Mouse (Mus musculus) inflammation-experienced regulatory T-cells, adult 6 months (primary cell): ENCODE measurements around the gene Lrrc61. TPM values are rescaled to one million over a fixed set of nuclear protein-coding genes. Genes with fewer than 3 reads are reported as not detected.

Source experiments
- ATAC-seq: one replicate; pipeline ENCODE4 v1.8.0; 2017
- polyA plus RNA-seq, 3 experiments: library from polyadenylated mRNA; unstranded; fragments of 100-300 nt; shearing (Covaris generic); gene quantifications; one replicate each; pipeline ENCODE4 v1.2.1; 2017

The Lrrc61 gene
- polyA plus RNA-seq: 10 to 100 TPM; 27.5 to 40.7 (median 30.3) TPM

GRCm38 (mm10) chr6:48554280-48555103 is at the start of gene Lrrc61:
Gene Lrrc61 (plus strand): TSS chr6:48554796.
- ATAC-seq: peak; percentile 96

- ATAC-seq: peak; percentile 81
These were observed 46.5 kb upstream of the Lrrc61 start for GRCm38 (mm10) chr6:48508087-48508486.

GRCm38 (mm10) chr6:48510426-48510825 is 44.2 kb upstream of the Lrrc61 start:
- ATAC-seq: peak; percentile 17

GRCm38 (mm10) chr6:48511861-48512260 is 42.7 kb upstream of the Lrrc61 start:
- ATAC-seq: no peak

GRCm38 (mm10) chr6:48524882-48525281 is 29.7 kb upstream of the Lrrc61 start:
- peak; percentile 75 for ATAC-seq

- ATAC-seq: no peak
These were observed 26.7 kb upstream of the Lrrc61 start for GRCm38 (mm10) chr6:48527901-48528300.

GRCm38 (mm10) chr6:48529261-48529660 is 25.3 kb upstream of the Lrrc61 start:
- ATAC-seq: no peak

- no peak for ATAC-seq
These were observed 24.6 kb upstream of the Lrrc61 start for GRCm38 (mm10) chr6:48529871-48530440.

- ATAC-seq: no peak
These were observed 23.7 kb upstream of the Lrrc61 start for GRCm38 (mm10) chr6:48530862-48531261.

- no peak for ATAC-seq
These were observed 21.1 kb upstream of the Lrrc61 start for GRCm38 (mm10) chr6:48533475-48533874.

- no peak for ATAC-seq
These were observed 19.7 kb upstream of the Lrrc61 start for GRCm38 (mm10) chr6:48534913-48535312.

- ATAC-seq: no peak
These were observed 18.5 kb upstream of the Lrrc61 start for GRCm38 (mm10) chr6:48536091-48536490.

- no peak for ATAC-seq
These were observed 17.3 kb upstream of the Lrrc61 start, which contains the start of gene Atp6v0e2 for GRCm38 (mm10) chr6:48537105-48537954. Gene Atp6v0e2 (plus strand): TSS chr6:48537615.

- peak; percentile 60 for ATAC-seq
These were observed 15.5 kb upstream of the Lrrc61 start for GRCm38 (mm10) chr6:48538841-48539737.

- no peak for ATAC-seq
These were observed 14.7 kb upstream of the Lrrc61 start for GRCm38 (mm10) chr6:48539860-48540259.

- ATAC-seq: no peak
These were observed 13.9 kb upstream of the Lrrc61 start for GRCm38 (mm10) chr6:48540721-48541120.

GRCm38 (mm10) chr6:48541560-48542450 is 12.8 kb upstream of the Lrrc61 start:
- ATAC-seq: no peak

GRCm38 (mm10) chr6:48542631-48543030 is 12.0 kb upstream of the Lrrc61 start:
- no peak for ATAC-seq

GRCm38 (mm10) chr6:48545251-48545650 is 9.3 kb upstream of the Lrrc61 start:
- ATAC-seq: no peak

GRCm38 (mm10) chr6:48546271-48546670 is 8.3 kb upstream of the Lrrc61 start:
- no peak for ATAC-seq

GRCm38 (mm10) chr6:48546858-48547257 is 7.7 kb upstream of the Lrrc61 start:
- ATAC-seq: no peak
